Mouse (Mus musculus) liver, adult 2 months (tissue): ENCODE data around the gene Vti1a. TPM values are rescaled to one million over a fixed set of nuclear protein-coding genes. Genes with fewer than 3 reads are reported as not detected.

Experiments
- DNase-seq: peaks from one replicate; pipeline ENCODE4 v3.0.0-alpha.2; 2011; ENCODE audit warnings: low read depth, low spot score; ENCODE audit errors: extremely low read depth
- H3K27ac ChIP-seq: fragments of 200-500 bp; replicated peaks from 2 replicates; pipeline ENCODE4 v1.5.1; 2012; ENCODE audit warnings: low read depth, mild to moderate bottlenecking, control low read depth, inconsistent platforms, low read length; ENCODE audit not compliant: insufficient read depth
- H3K27me3 ChIP-seq: fragments of 200-500 bp; 2 replicates; pipeline ENCODE4 v1.6.1; 2012; ENCODE audit warnings: mild to moderate bottlenecking, moderate library complexity, low read length, inconsistent platforms; ENCODE audit not compliant: control insufficient read depth, insufficient read depth
- H3K36me3 ChIP-seq: fragments of 200-500 bp; 2 replicates; pipeline ENCODE4 v1.6.1; 2012; ENCODE audit warnings: low read length, inconsistent platforms; ENCODE audit not compliant: control insufficient read depth, insufficient read depth
- H3K4me1 ChIP-seq: fragments of 200-500 bp; 2 replicates; pipeline ENCODE4 v1.6.1; 2011; ENCODE audit warnings: low read length; ENCODE audit not compliant: control insufficient read depth, insufficient read depth
- H3K4me3 ChIP-seq: fragments of 200-500 bp; 2 replicates; pipeline ENCODE4 v1.5.1; 2011; ENCODE audit warnings: low read depth, mild to moderate bottlenecking, control low read depth, low read length, moderate library complexity; ENCODE audit not compliant: insufficient read depth
- H3K79me2 ChIP-seq: fragments of 200-500 bp; 2 replicates; pipeline ENCODE4 v1.6.1; 2012; ENCODE audit warnings: inconsistent platforms, mild to moderate bottlenecking, low read length, moderate library complexity; ENCODE audit not compliant: control insufficient read depth, insufficient read depth
- H3K9ac ChIP-seq: fragments of 200-500 bp; 2 replicates; pipeline ENCODE4 v1.6.1; 2012; ENCODE audit warnings: low read depth, mild to moderate bottlenecking, control low read depth, inconsistent platforms, low read length
- CTCF ChIP-seq: fragments of 200-500 bp; IDR thresholded peaks from 2 replicates; pipeline ENCODE4 v1.5.1; 2011; ENCODE audit warnings: low read depth, low read length, control low read depth
- POLR2A ChIP-seq: fragments of 200-500 bp; IDR thresholded peaks from 2 replicates; pipeline ENCODE4 v1.6.1; 2011; ENCODE audit warnings: low read length, control low read depth; ENCODE audit not compliant: insufficient read depth; ENCODE audit errors: extremely low read depth
- WGBS: fragments of 180-500 bp; shearing (Covaris S2); methylation state at CpG from one replicate; pipeline ENCODE4 v1.1.7; 2018; 5-methylcytosine and 5-hydroxymethylcytosine counted together
- polyA plus RNA-seq: library from polyadenylated mRNA; depleted of rRNA; stranded (reverse); fragments of >200 nt; gene quantifications from 2 replicates; pipeline ENCODE4 v1.2.3, GENCODE M21; 2012; rRNA removed
- total RNA-seq: library from RNA; depleted of rRNA; stranded (reverse); fragments of >200 nt; gene quantifications from 2 replicates; pipeline ENCODE4 v1.2.3, GENCODE M21; 2014; rRNA removed

Vti1a gene
- total RNA-seq (12.7 and 14.8 TPM in 2 replicates), polyA plus RNA-seq (5.2 and 6.1 TPM in 2 replicates)

DNA sequence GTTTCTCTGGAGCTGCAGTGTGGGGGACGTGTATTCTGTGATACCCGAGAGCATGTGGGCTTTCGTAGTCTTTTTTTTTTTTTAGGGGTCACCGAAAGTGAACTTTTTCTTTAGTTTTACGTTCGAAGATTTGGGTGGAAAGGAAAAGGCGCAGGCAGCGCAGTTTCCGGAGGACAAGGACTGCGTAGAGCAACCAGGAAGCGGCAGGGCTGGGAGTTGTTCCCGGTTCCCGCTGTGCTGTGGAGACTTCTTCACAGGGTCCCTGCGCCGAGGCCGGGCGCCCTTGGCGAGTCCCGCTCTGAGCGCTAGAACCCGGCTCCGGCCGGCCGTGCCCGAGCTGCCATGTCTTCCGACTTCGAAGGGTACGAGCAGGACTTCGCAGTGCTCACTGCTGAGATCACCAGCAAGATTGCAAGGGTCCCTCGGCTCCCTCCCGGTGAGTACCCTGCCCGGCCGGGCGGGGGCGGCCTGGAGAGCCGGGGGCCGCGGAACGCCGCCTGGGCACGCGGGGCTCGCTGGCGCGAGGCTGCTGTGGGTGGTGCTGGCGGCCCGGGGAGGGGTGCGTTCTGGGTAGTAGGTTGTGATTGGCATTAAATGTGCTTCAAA lies at the start of gene Vti1a:
Vti1a (plus strand) TSS at position 187 of the 606 bp plus-strand sequence.
- 1% methylated on average over 48 of the region's 48 CpGs for WGBS
- H3K36me3 ChIP-seq: peaks cover 19% of the 10 kb centered on the region; the same call in 1 of the 2 replicates
- H3K27ac ChIP-seq: peak within 1 kb of the TSS; percentile 85
- H3K27me3 ChIP-seq: no peaks in the 10 kb centered on the region
- 0 out of 2 replicates have a peak, but pooled peaks cover 4% of the 10 kb centered on the region for H3K4me1 ChIP-seq
- H3K4me3 ChIP-seq: peak within 1 kb of the TSS; percentile 88
- TF ChIP-seq CTCF (peak; percentile 57), POLR2A (peak; percentile 44; the same call in 1 of the 2 replicates)
- H3K9ac ChIP-seq: peak within 1 kb of the TSS; percentile 89
- peak; percentile 87 for DNase-seq
- H3K79me2 ChIP-seq: peaks cover 15% of the 10 kb centered on the region; the same call in 1 of the 2 replicates

DNA sequence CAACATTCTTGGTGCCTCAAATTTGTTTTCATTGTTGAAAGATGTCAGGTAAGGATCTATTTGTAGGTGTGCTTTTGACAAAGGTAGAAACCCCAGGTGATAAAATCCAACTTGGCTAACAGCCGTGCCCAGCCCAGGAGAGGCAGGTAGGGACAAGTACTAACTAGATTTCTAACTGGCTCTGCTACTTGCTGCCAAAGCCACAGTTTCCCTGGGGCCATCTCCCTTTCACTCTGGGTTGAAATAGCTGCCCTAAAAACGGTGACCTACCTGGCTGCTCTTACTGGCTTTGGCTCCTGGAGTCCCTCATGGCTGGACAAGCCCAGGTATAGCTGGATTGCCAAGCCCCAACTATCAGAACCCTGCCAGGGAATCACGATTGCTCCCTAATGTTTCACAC lies 49.3 kb upstream of the Vti1a start:
- Histone ChIP-seq H3K4me1 (peaks cover 25% of the 10 kb centered on the region), H3K9ac (no peak overlapping the region), H3K27me3 (no peaks in the 10 kb centered on the region), H3K79me2 (peaks cover 32% of the 10 kb centered on the region), H3K36me3 (peaks cover 27% of the 10 kb centered on the region), H3K27ac (peak overlapping the region; percentile 61), H3K4me3 (no peak overlapping the region)
- WGBS: 22% methylated on average over 3 of the region's 3 CpGs
- no peak for TF ChIP-seq CTCF
- DNase-seq: peak; percentile 94

DNA sequence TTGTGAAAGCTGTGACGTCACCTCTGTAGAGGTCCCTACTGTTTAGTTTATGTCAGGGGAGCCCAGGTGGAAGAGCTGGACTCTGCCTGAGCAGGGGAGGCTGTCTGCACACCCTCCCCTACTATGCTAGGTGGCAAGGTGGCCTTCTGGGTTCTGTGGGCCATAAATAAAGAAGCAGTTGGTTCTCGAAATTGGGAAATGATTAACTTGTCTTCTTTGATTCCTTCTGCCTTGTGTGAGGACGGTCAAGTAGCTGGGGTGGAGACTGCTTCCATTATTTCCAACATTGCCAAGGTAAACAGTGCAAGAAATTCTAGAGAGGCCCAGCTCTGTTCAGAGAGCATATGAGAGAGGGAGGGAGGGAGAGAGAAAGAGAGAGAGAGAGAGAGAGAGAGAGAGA lies 47.9 kb upstream of the Vti1a start:
- Histone ChIP-seq H3K79me2 (peaks cover 26% of the 10 kb centered on the region), H3K27ac (no peak overlapping the region; the same call in 1 of the 2 replicates), H3K4me1 (peaks cover 25% of the 10 kb centered on the region), H3K9ac (no peak overlapping the region), H3K4me3 (no peak overlapping the region), H3K36me3 (peaks cover 37% of the 10 kb centered on the region), H3K27me3 (no peaks in the 10 kb centered on the region)
- 26% methylated on average over 3 of the region's 3 CpGs for WGBS
- peak; percentile 70 for DNase-seq
- no peak for TF ChIP-seq CTCF
- no peak for TF ChIP-seq POLR2A

- TF ChIP-seq POLR2A (no peak), CTCF (no peak)
- H3K36me3 ChIP-seq: peaks cover 44% of the 10 kb centered on the region
- DNase-seq: no peak
- H3K27ac ChIP-seq: no peak overlapping the region
- peaks cover 25% of the 10 kb centered on the region for H3K4me1 ChIP-seq
- H3K4me3 ChIP-seq: no peak overlapping the region
- no peak overlapping the region for H3K9ac ChIP-seq
- peaks cover 22% of the 10 kb centered on the region for H3K79me2 ChIP-seq
- 88% methylated on average over 5 of the region's 5 CpGs for WGBS
- no peaks in the 10 kb centered on the region for H3K27me3 ChIP-seq
These were observed 47.0 kb upstream of the Vti1a start for GRCm38 (mm10) chr19:55269051-55269450.

GRCm38 (mm10) chr19:55271448-55271847 lies 44.6 kb upstream of the Vti1a start:
- Histone ChIP-seq H3K9ac (no peak overlapping the region), H3K4me3 (no peak overlapping the region), H3K27ac (no peak overlapping the region), H3K36me3 (peaks cover 48% of the 10 kb centered on the region), H3K79me2 (peaks cover 8% of the 10 kb centered on the region), H3K4me1 (peaks cover 21% of the 10 kb centered on the region), H3K27me3 (no peaks in the 10 kb centered on the region)
- WGBS: 90% methylated on average over 3 of the region's 3 CpGs
- no peak for TF ChIP-seq POLR2A
- TF ChIP-seq CTCF: no peak
- no peak for DNase-seq

GRCm38 (mm10) chr19:55273340-55273739 lies 42.8 kb upstream of the Vti1a start:
- WGBS: 73% methylated on average over 6 of the region's 6 CpGs
- Histone ChIP-seq H3K27ac (no peak overlapping the region), H3K9ac (no peak overlapping the region), H3K27me3 (no peaks in the 10 kb centered on the region), H3K79me2 (peaks cover 3% of the 10 kb centered on the region; the same call in 1 of the 2 replicates), H3K4me3 (no peak overlapping the region), H3K4me1 (peaks cover 11% of the 10 kb centered on the region), H3K36me3 (peaks cover 60% of the 10 kb centered on the region)
- TF ChIP-seq POLR2A: no peak
- no peak for TF ChIP-seq CTCF
- DNase-seq: no peak
